Mouse (Mus musculus): ENCODE data around the gene Per2.

GRCm38 (mm10) chr1:91397927-91398259 is 61.2 kb downstream of the Per2 start:
- TF ChIP-seq POLR2A (IDR thresholded peaks at IDR 0.05; ENCODE audit: insufficient read depth, low read length): no peak
- no peak for TF ChIP-seq CTCF (IDR thresholded peaks at IDR 0.05; ENCODE audit: low read depth, low read length)
- TF ChIP-seq EP300 (IDR thresholded peaks at IDR 0.05; ENCODE audit: insufficient read depth, low read depth, low read length): no peak

Data from ES-Bruce4 (cell line).